Mouse (Mus musculus) forebrain, postnatal 0 days (tissue): Measurements from ENCODE around the gene Mst1r. TPM values are rescaled to one million over a fixed set of nuclear protein-coding genes. Genes with fewer than 3 reads are reported as not detected.

Experiments
- ATAC-seq: fragments of 200-750 bp; cut with Nextera tagmentation; 2 replicates; pipeline ENCODE4 v1.8.0; 2017; ENCODE audit warnings: mild to moderate bottlenecking, moderate library complexity
- DNase-seq: peaks from one replicate; pipeline ENCODE4 v3.0.0-alpha.2; 2015
- H3K27ac ChIP-seq: fragments of 300-500 bp; sonication (generic); 2 replicates; pipeline ENCODE4 v1.5.1; 2014; ENCODE audit warnings: low read depth, mild to moderate bottlenecking, antibody characterized with exemption, low read length, moderate library complexity, mixed read lengths
- H3K27me3 ChIP-seq: fragments of 300-500 bp; sonication (generic); 2 replicates; pipeline ENCODE4 v1.6.1; 2014; ENCODE audit warnings: mild to moderate bottlenecking, low read length, mixed read lengths; ENCODE audit not compliant: insufficient read depth
- H3K36me3 ChIP-seq: fragments of 300-500 bp; sonication (generic); 2 replicates; pipeline ENCODE4 v1.6.1; 2014; ENCODE audit warnings: mild to moderate bottlenecking, moderate library complexity; ENCODE audit not compliant: insufficient read depth
- H3K4me1 ChIP-seq: fragments of 300-500 bp; sonication (generic); 2 replicates; pipeline ENCODE4 v1.6.1; 2014; ENCODE audit warnings: antibody characterized with exemption; ENCODE audit not compliant: insufficient read depth
- H3K4me2 ChIP-seq: fragments of 300-500 bp; sonication (generic); 2 replicates; pipeline ENCODE4 v1.6.1; 2014; ENCODE audit warnings: low read depth, mild to moderate bottlenecking, moderate library complexity
- H3K4me3 ChIP-seq: fragments of 300-500 bp; sonication (generic); 2 replicates; pipeline ENCODE4 v1.5.1; 2014; ENCODE audit warnings: low read depth, low read length, mixed read lengths
- H3K9ac ChIP-seq: fragments of 300-500 bp; sonication (generic); 2 replicates; pipeline ENCODE4 v1.6.1; 2014; ENCODE audit warnings: mild to moderate bottlenecking
- H3K9me3 ChIP-seq: fragments of 300-500 bp; sonication (generic); 2 replicates; pipeline ENCODE4 v1.6.1; 2016; ENCODE audit warnings: low read length
- CTCF ChIP-seq: sonication (generic); IDR thresholded peaks from 2 replicates; pipeline ENCODE4 v1.5.1; 2016; ENCODE audit warnings: antibody characterized with exemption, control low read depth, low read depth
- WGBS: fragments of 180-500 bp; shearing (Covaris S2); extraction: QIAGEN DNeasy Blood & Tissue Kit; methylation state at CpG from one replicate; pipeline ENCODE4 v1.1.7; 2014; 5-methylcytosine and 5-hydroxymethylcytosine counted together
- polyA plus RNA-seq: library from polyadenylated mRNA; unstranded; fragments of >200 nt; fragmentation: Nextera tagmentation; extraction: Ambion mirVana; gene quantifications from 2 replicates; pipeline ENCODE4 v1.2.1, GENCODE M21; 2015
- total RNA-seq: library from RNA; depleted of rRNA; stranded (reverse); fragments of >200 nt; gene quantifications from 2 replicates; pipeline ENCODE4 v1.2.3, GENCODE M21; 2014

Mst1r gene
- total and polyA plus RNA-seq, 2 experiments from 2014 or later, result 0.86 to 1.0 TPM

DNA sequence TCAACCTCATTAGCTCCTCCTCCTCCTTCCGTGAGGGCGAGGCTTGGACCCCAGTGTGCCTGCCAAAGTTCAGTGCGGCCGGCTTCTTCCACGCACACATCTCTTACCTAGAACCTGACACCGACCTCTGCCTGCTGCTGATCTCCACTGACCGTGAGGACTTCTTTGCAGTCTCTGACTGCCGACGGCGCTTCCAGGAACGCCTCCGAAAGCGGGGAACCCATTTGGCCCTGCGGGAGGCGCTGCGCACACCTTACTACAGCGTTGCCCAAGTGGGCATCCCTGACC lies 5.1 kb upstream of the Mst1r start:
- Histone ChIP-seq H3K4me2 (peak overlapping the region; percentile 66), H3K9ac (peak overlapping the region; percentile 44; the same call in 1 of the 2 replicates), H3K4me3 (peak overlapping the region; percentile 34), H3K36me3 (peaks cover 17% of the 10 kb centered on the region), H3K27me3 (no peaks in the 10 kb centered on the region), H3K4me1 (no peaks in the 10 kb centered on the region; the same call in 1 of the 2 replicates), H3K9me3 (no peaks in the 10 kb centered on the region), H3K27ac (no peak overlapping the region)
- ATAC-seq (0 out of 2 replicates have a peak, but pooled peaks have one; percentile 1), DNase-seq (no peak)
- no peak for TF ChIP-seq CTCF
- WGBS, result 15% methylated on average over 17 of the region's 17 CpGs

DNA sequence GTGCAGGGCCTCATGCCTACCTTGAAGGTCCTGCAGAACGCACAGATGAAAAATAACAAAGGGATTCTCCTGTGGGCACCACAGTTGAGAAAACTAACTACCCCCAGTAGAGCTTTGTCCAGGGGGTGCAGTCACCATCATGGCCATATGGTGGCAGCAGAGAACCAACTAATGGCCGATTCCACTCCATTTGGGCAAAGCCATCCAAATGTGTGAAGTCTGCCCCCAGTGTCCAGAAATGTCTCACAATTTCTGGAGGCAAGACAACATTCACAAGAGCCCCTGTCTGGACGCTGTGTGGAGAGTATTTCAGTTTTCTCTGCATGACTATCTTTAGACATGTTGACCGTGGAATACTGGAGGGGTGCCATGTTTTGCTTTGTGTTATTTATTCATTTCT lies 1.9 kb upstream of the Mst1r start:
- ATAC-seq, result peak; percentile 71

DNA sequence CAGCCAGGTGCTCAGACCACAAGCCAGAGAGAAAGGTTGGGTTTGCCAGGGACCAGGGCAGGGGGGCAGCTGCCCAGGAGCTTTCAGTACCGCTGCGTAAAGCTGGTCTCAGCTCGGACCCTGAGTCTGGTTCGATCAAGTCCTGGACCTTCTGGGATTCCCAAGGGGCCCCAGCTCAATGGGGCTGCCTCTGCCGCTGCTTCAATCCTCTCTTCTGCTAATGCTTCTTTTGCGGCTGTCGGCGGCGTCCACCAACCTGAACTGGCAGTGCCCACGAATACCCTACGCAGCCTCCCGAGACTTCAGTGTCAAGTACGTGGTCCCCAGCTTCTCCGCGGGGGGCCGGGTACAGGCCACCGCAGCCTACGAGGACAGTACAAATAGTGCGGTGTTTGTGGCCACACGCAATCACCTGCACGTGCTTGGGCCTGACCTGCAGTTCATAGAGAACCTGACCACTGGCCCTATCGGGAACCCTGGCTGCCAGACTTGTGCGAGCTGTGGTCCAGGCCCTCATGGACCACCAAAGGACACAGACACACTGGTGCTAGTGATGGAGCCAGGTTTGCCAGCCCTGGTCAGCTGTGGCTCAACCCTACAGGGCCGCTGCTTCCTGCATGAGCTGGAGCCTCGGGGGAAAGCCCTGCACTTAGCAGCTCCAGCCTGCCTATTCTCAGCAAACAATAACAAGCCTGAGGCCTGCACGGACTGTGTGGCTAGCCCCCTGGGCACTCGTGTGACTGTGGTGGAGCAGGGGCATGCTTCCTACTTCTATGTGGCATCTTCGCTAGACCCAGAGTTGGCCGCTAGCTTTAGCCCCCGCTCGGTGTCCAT lies 511 bp downstream of the Mst1r start:
- peaks cover 6% of the 10 kb centered on the region for H3K36me3 ChIP-seq
- H3K4me2 ChIP-seq, result peak overlapping the region; percentile 41
- H3K4me1 ChIP-seq, result no peaks in the 10 kb centered on the region; the same call in 1 of the 2 replicates
- H3K9ac ChIP-seq, result peak overlapping the region; percentile 35
- WGBS, result 48% methylated on average over 31 of the region's 31 CpGs
- no peaks in the 10 kb centered on the region for H3K9me3 ChIP-seq
- peak overlapping the region; percentile 14; the same call in 1 of the 2 replicates for H3K4me3 ChIP-seq
- no peak for TF ChIP-seq CTCF
- no peak for DNase-seq
- no peak overlapping the region for H3K27ac ChIP-seq
- no peak for ATAC-seq
- no peaks in the 10 kb centered on the region for H3K27me3 ChIP-seq

More for the DNA sequence above, 1.9 kb upstream of the Mst1r start:
- TF ChIP-seq CTCF, result peak; percentile 98
- DNase-seq, result peak; percentile 92
- Histone ChIP-seq H3K9ac (no peak overlapping the region), H3K36me3 (peaks cover 13% of the 10 kb centered on the region), H3K9me3 (no peaks in the 10 kb centered on the region), H3K27ac (no peak overlapping the region), H3K27me3 (no peaks in the 10 kb centered on the region), H3K4me1 (no peaks in the 10 kb centered on the region; the same call in 1 of the 2 replicates), H3K4me3 (no peak overlapping the region), H3K4me2 (no peak overlapping the region)
- WGBS, result 2% methylated on average over 4 of the region's 4 CpGs

DNA sequence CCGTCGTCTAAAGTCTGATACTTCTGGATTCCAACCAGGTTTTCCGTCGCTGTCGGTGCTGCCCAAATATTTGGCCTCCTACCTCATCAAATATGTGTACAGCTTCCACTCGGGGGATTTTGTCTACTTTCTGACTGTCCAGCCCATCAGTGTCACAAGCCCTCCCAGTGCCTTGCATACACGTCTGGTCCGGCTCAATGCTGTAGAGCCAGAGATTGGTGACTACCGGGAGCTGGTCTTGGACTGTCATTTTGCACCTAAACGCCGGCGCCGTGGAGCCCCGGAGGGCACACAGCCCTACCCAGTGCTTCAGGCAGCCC lies 1.1 kb downstream of the Mst1r start:
- ATAC-seq (no peak), DNase-seq (no peak)
- Histone ChIP-seq H3K36me3 (peaks cover 2% of the 10 kb centered on the region), H3K4me3 (no peak overlapping the region), H3K27ac (no peak overlapping the region), H3K9ac (no peak overlapping the region), H3K9me3 (no peaks in the 10 kb centered on the region), H3K4me2 (no peak overlapping the region), H3K27me3 (no peaks in the 10 kb centered on the region), H3K4me1 (no peaks in the 10 kb centered on the region; the same call in 1 of the 2 replicates)
- 81% methylated on average over 14 of the region's 14 CpGs for WGBS
- TF ChIP-seq CTCF, result no peak

DNA sequence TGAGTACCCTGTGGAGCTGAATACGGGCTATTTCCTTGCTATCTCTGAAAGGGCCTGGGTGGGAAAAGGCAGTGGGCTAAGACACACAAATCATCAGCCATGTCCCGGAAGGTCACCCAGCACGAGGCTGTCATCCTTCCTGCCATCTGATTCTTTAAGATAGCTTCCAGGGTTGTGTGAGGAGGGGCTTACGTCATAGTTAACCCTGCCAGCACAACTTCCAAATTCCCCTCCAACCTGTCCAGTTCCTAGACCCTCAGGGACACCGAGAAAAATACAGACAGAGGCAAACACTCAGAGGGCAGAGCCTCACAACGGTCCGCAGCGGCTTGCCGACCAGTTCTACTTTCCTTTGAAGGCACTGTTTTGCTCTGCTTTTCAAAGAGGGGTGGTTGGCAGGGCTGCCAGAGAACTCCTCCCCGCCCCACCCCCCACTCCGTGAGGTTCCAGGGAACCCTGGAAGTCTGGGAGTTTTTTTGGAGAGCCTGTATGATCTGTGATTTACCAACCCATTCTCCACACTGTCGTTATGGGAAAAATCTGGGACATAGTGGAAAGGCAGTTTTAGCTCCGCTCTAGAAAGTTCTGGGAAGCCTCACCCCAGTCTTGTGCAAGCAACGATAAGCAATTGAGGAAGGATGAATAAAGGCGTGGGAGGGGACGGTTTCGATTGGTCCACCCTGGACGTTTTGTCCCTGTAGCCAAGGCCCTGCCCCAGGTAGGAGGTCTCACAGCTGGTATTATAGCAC lies 1.9 kb downstream of the Mst1r start:
- no peak overlapping the region for H3K4me3 ChIP-seq
- H3K9me3 ChIP-seq, result no peaks in the 10 kb centered on the region
- 24% methylated on average over 18 of the region's 18 CpGs for WGBS
- ATAC-seq (no peak), DNase-seq (no peak)
- H3K4me2 ChIP-seq, result no peak overlapping the region
- H3K27ac ChIP-seq, result no peak overlapping the region
- no peaks in the 10 kb centered on the region; the same call in 1 of the 2 replicates for H3K4me1 ChIP-seq
- TF ChIP-seq CTCF, result no peak
- no peaks in the 10 kb centered on the region for H3K27me3 ChIP-seq
- no peak overlapping the region for H3K9ac ChIP-seq
- no peaks in the 10 kb centered on the region for H3K36me3 ChIP-seq

DNA sequence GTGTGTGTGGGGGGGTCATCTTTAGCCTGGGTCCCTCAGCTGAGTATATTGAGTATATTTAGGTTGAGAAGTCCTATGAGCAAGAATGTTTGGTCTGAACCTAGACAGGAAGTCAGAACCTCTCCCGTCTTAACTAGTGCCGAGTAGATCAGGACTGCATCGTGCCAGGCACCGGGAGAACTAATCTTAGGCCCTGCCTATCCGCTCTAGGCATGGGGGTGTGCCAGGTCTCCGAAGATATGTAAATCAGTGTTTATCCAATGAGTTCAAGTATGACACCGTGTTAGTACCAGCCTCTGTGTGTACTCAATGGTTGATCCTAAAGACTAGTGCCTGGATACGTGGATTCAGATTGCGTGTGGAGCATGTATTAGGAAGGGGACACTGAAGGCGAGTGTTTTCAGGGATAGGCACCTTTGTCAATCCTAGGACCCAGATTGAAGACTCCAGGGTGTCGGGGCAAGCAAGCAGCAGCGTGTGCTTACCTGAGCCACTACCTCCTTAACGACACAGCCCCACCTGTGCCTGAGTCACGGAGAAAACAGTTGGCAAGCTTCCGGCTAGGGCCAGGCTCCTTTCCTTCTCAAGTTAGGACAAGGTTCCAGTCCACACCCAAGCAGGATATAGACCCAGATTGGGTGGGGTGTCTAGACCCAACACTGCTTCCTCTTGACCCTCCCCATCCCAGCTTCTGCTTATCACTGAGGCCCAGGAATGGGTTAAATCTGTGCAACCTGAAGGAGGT lies 3.5 kb downstream of the Mst1r start:
- WGBS, result 91% methylated on average over 15 of the region's 15 CpGs

More for the DNA sequence above, 3.5 kb downstream of the Mst1r start:
- Histone ChIP-seq H3K4me1 (no peaks in the 10 kb centered on the region; the same call in 1 of the 2 replicates), H3K9ac (no peak overlapping the region), H3K9me3 (no peaks in the 10 kb centered on the region), H3K27ac (no peak overlapping the region), H3K27me3 (no peaks in the 10 kb centered on the region), H3K4me2 (no peak overlapping the region), H3K36me3 (no peaks in the 10 kb centered on the region), H3K4me3 (no peak overlapping the region)
- no peak for DNase-seq
- ATAC-seq, result no peak
- TF ChIP-seq CTCF, result no peak
